8 mouse cellular contexts compared by ENCODE assay signal in the genomic region with DNA sequence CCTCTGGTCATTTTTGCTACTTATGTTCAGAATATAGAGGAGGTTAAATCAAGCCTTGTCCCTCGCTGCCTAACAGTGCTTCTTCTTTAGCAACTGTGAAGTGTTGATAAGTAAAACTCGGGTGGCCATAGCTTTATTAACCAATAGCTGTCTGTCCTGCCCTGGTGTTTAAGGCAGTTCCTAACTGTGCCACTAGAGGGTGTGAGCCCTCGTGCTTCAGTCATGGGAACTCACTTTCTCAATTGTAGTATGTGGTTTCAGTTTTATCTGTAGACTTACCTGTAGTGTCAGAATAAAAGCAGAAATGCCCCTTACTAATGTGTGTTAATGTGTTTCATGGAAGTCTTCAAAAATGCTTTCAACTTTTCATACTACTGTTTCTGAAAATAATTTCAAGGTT. TPM values are rescaled to one million over a fixed set of nuclear protein-coding genes. Genes with fewer than 3 reads are reported as not detected.
DNase-seq lines count a peak whose midpoint lies in the region; ATAC-seq lines count a peak whose summit lies in the region.

No protein-coding gene starts in this region.

- intact Hi-C loops in heart, postnatal 36 days (cut with DNase I), result loop anchor here (2.0 to 10.0 kb wide), 2 partner anchors 237 to 873 kb away; a partner anchor contains a TSS
- intact Hi-C loops in left cerebral cortex, postnatal 14 days (cut with DNase I), result loop anchor here (2.0 to 10.0 kb wide), 2 partner anchors 163 to 237 kb away; a partner anchor contains a TSS

- ATAC-seq in monocyte, adult 5-6 weeks (replicated peaks; ENCODE audit: insufficient number of reproducible peaks, low FRiP score, low TSS enrichment, poor library complexity, severe bottlenecking), result peak; percentile 73

- peak; percentile 53 for DNase-seq in ovary, postnatal 14 days (ENCODE audit: low spot score)
- no peak for DNase-seq in ovary, adult 18-20 months (ENCODE audit: low spot score)
- DNase-seq in ZHBTc4 (ENCODE audit: low read depth, low spot score), result peak; percentile 86
- peak; percentile 87 for DNase-seq in embryo, embryonic 10 days (ENCODE audit: low spot score)
- peak; percentile 68 to 75 for DNase-seq in heart, postnatal 36 days
- DNase-seq in left cerebral cortex, postnatal 14 days (ENCODE audit: low spot score in 2 of 2), result peak; percentile 73 to 74
- peak; percentile 47 to 55 for DNase-seq in thymus, postnatal 36 days

RNA-seq across cellular contexts. Expression of a gene that starts 4.2 kb away (rescaled TPM):
- total RNA-seq in heart, postnatal 36 days (2021), result 10 to 100 TPM; 16.0 to 16.6 TPM
- total RNA-seq in left cerebral cortex, postnatal 14 days (2021), result 10 to 100 TPM; 36.6 to 42.2 TPM
- total RNA-seq in monocyte, adult 5-6 weeks (2017), result 24.4 to 36.0 TPM (median 25.5 TPM) in 3 replicates

RNA-seq across cellular contexts. Expression of a gene that starts 19.4 kb away (rescaled TPM):
- total RNA-seq in heart, postnatal 36 days (2021), result 10 to 100 TPM; 18.2 to 19.6 TPM
- 10 to 100 TPM; 15.0 to 15.2 TPM for total RNA-seq in left cerebral cortex, postnatal 14 days (2021)
- 122 to 137 TPM (median 132 TPM) in 3 replicates for total RNA-seq in monocyte, adult 5-6 weeks (2017)

RNA-seq across cellular contexts. Expression of a gene that starts 45.7 kb away (rescaled TPM):
- total RNA-seq in heart, postnatal 36 days (2021), result 10 to 100 TPM; 13.8 to 18.6 TPM
- 1 to 10 TPM; 2.6 to 3.2 TPM for total RNA-seq in left cerebral cortex, postnatal 14 days (2021)
- 0.32 to 1.6 TPM in 2 of 3 replicates, not detected in the other for total RNA-seq in monocyte, adult 5-6 weeks (2017)
